Mouse (Mus musculus) kidney, adult 2 months (tissue): ENCODE measurements around the gene Mei1. TPM values are rescaled to one million over a fixed set of nuclear protein-coding genes. Genes with fewer than 3 reads are reported as not detected.
"Not testable (repeated sequence)": the region's sequence is repeated elsewhere in the genome, so short reads cannot be mapped to it uniquely, and the experiment has no call there.

Source experiments
- DNase-seq: peaks from one replicate; pipeline ENCODE4 v3.0.0; 2021
- H3K27ac ChIP-seq: fragments of 200-500 bp; 2 replicates; pipeline ENCODE4 v1.5.1; 2012; ENCODE audit warnings: low read depth, low read length, control low read depth, inconsistent platforms; ENCODE audit not compliant: insufficient read depth
- H3K27me3 ChIP-seq: fragments of 200-500 bp; replicated peaks from 2 replicates; pipeline ENCODE4 v1.6.1; 2012; ENCODE audit warnings: mild to moderate bottlenecking, moderate library complexity, low read length, inconsistent platforms; ENCODE audit not compliant: control insufficient read depth, insufficient read depth
- H3K36me3 ChIP-seq: fragments of 200-500 bp; 2 replicates; pipeline ENCODE4 v1.6.1; 2012; ENCODE audit warnings: mild to moderate bottlenecking, moderate library complexity, low read length, inconsistent platforms; ENCODE audit not compliant: control insufficient read depth, insufficient read depth
- H3K4me1 ChIP-seq: fragments of 200-500 bp; 2 replicates; pipeline ENCODE4 v1.6.1; 2011; ENCODE audit warnings: low read length; ENCODE audit not compliant: control insufficient read depth, insufficient read depth
- H3K4me3 ChIP-seq: fragments of 200-500 bp; 2 replicates; pipeline ENCODE4 v1.5.1; 2011; ENCODE audit warnings: mild to moderate bottlenecking, low read depth, low read length, control low read depth; ENCODE audit not compliant: insufficient read depth
- CTCF ChIP-seq: fragments of 200-500 bp; conservative IDR thresholded peaks from 2 replicates; pipeline ENCODE4 v1.5.1; 2011; ENCODE audit warnings: low read depth, mild to moderate bottlenecking, control low read depth, low read length, moderate library complexity, mixed read lengths; ENCODE audit not compliant: insufficient read depth, insufficient read length
- POLR2A ChIP-seq: fragments of 200-500 bp; IDR thresholded peaks from one replicate; pipeline ENCODE4 v1.6.1; 2011; ENCODE audit warnings: low read depth, low read length, control low read depth
- WGBS: fragments of 180-500 bp; shearing (Covaris S2); methylation state at CpG from one replicate; pipeline ENCODE4 v1.1.7; 2018; 5-methylcytosine and 5-hydroxymethylcytosine counted together
- polyA plus RNA-seq: library from polyadenylated mRNA; depleted of rRNA; stranded (reverse); fragments of >200 nt; gene quantifications from 2 replicates; pipeline ENCODE4 v1.2.3, GENCODE M21; 2012

Mei1 gene
- polyA plus RNA-seq, 1 experiment = not detected

- Histone ChIP-seq H3K36me3 (no peaks in the 10 kb centered on the region), H3K27ac (no peak overlapping the region), H3K27me3 (no peaks in the 10 kb centered on the region), H3K4me1 (no peaks in the 10 kb centered on the region), H3K4me3 (no peak overlapping the region)
- TF ChIP-seq CTCF = no peak
- WGBS = 80% methylated on average over 9 of the region's 9 CpGs
- no peak for DNase-seq
These were observed 15.8 kb downstream of the Mei1 start for GRCm38 (mm10) chr15:82085606-82086005.

GRCm38 (mm10) chr15:82086131-82086530, 16.3 kb downstream of the Mei1 start:
- no peak overlapping the region for H3K27ac ChIP-seq
- no peaks in the 10 kb centered on the region for H3K36me3 ChIP-seq
- no peak overlapping the region for H3K4me3 ChIP-seq
- no peak for DNase-seq
- TF ChIP-seq CTCF (no peak), POLR2A (no peak)
- H3K27me3 ChIP-seq = no peaks in the 10 kb centered on the region
- 74% methylated on average over 12 of the region's 12 CpGs for WGBS
- no peaks in the 10 kb centered on the region for H3K4me1 ChIP-seq

DNA sequence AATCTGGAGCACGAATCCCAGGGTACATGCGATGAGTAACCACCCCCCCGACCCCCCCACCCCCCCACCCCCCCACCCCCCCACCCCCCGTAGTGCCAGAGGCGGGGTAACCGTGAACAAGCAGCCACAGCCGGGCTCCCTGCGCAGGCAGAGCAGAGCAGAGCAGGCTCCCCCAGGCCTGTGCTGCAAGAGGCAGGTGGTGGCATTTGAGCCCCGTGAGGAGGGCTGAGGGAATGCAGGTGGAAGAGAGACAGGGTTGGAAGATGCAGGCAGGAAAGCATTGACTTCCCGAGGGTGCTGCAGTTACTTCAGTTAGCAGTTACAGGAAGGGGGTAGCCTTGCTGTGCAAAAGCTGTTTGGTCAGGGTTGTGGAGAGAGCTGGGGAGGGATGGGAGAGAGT, 17.5 kb downstream of the Mei1 start:
- no peak overlapping the region for H3K4me3 ChIP-seq
- no peak overlapping the region for H3K27ac ChIP-seq
- WGBS = 8% methylated on average over 10 of the region's 10 CpGs
- no peaks in the 10 kb centered on the region for H3K36me3 ChIP-seq
- TF ChIP-seq POLR2A (no peak), CTCF (no peak)
- no peak for DNase-seq
- no peaks in the 10 kb centered on the region for H3K27me3 ChIP-seq
- H3K4me1 ChIP-seq = no peaks in the 10 kb centered on the region

- H3K27me3 ChIP-seq = no peaks in the 10 kb centered on the region
- no peaks in the 10 kb centered on the region for H3K36me3 ChIP-seq
- H3K4me3 ChIP-seq = no peak overlapping the region
- WGBS = 77% methylated on average over 7 of the region's 7 CpGs
- no peak for DNase-seq
- TF ChIP-seq CTCF (no peak), POLR2A (no peak)
- no peak overlapping the region for H3K27ac ChIP-seq
- no peaks in the 10 kb centered on the region for H3K4me1 ChIP-seq
These were observed 21.3 kb downstream of the Mei1 start for GRCm38 (mm10) chr15:82091061-82091460.

- peak; percentile 25 for DNase-seq
- 17% methylated on average over 8 of the region's 8 CpGs for WGBS
These were observed 37.3 kb downstream of the Mei1 start for GRCm38 (mm10) chr15:82106953-82107555.

DNA sequence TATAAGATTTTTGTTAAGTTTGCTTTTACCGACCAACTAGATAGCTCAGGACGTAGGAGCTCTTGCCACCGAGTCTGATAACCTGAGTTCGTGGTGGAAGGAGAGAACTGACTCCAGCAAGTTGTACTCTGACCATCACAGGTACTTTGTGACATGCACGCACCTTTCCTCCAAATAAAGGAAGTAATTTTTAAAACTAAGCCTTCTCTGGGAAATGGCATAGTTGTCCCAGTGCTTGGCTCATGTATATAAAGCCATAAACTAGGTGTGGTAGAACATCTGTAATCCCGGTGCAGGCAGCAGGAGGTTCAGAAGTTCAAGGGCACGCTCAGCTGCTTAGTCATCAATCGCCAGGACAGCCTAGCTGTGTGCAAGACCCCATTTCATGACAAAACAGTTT, 50.7 kb downstream of the Mei1 start:
- Histone ChIP-seq H3K27me3 (no peaks in the 10 kb centered on the region), H3K36me3 (no peaks in the 10 kb centered on the region), H3K4me3 (no peak overlapping the region), H3K27ac (no peak overlapping the region), H3K4me1 (no peaks in the 10 kb centered on the region)
- 84% methylated on average over 8 of the region's 8 CpGs for WGBS
- TF ChIP-seq CTCF = no peak
- TF ChIP-seq POLR2A = no peak
- DNase-seq = no peak

More at GRCm38 (mm10) chr15:82106953-82107555, 37.3 kb downstream of the Mei1 start:
- H3K4me1 ChIP-seq = no peaks in the 10 kb centered on the region
- no peak overlapping the region for H3K27ac ChIP-seq
- TF ChIP-seq CTCF (peak; percentile 71), POLR2A (no peak)
- H3K4me3 ChIP-seq = no peak overlapping the region
- H3K36me3 ChIP-seq = no peaks in the 10 kb centered on the region
- no peaks in the 10 kb centered on the region for H3K27me3 ChIP-seq

- not testable (repeated sequence) for H3K27me3 ChIP-seq, H3K36me3 ChIP-seq, DNase-seq, H3K4me1 ChIP-seq, H3K27ac ChIP-seq, H3K4me3 ChIP-seq
- 89% methylated on average over 4 of the region's 4 CpGs for WGBS
These were observed 56.9 kb downstream of the Mei1 start for GRCm38 (mm10) chr15:82126690-82127089.
